Mouse (Mus musculus) midbrain, embryonic 15.5 days (tissue): ENCODE data around the gene Tmem150a. TPM values are rescaled to one million over a fixed set of nuclear protein-coding genes. Genes with fewer than 3 reads are reported as not detected.

Experiments used
- ATAC-seq: fragments of 200-750 bp; cut with Nextera tagmentation; replicated peaks from 2 replicates; pipeline ENCODE4 v1.8.0; 2017; ENCODE audit warnings: moderate TSS enrichment
- H3K27ac ChIP-seq: fragments of 300-500 bp; sonication (generic); 2 replicates; pipeline ENCODE4 v1.5.1; 2015; ENCODE audit warnings: mild to moderate bottlenecking, inconsistent platforms
- H3K27me3 ChIP-seq: fragments of 300-500 bp; sonication (generic); replicated peaks from 2 replicates; pipeline ENCODE4 v1.6.1; 2015; ENCODE audit warnings: inconsistent platforms
- H3K36me3 ChIP-seq: fragments of 300-500 bp; sonication (generic); replicated peaks from 2 replicates; pipeline ENCODE4 v1.6.1; 2015; ENCODE audit warnings: inconsistent platforms
- H3K4me1 ChIP-seq: fragments of 300-500 bp; sonication (generic); 2 replicates; pipeline ENCODE4 v1.6.1; 2015; ENCODE audit warnings: inconsistent platforms
- H3K4me2 ChIP-seq: fragments of 300-500 bp; sonication (generic); 2 replicates; pipeline ENCODE4 v1.6.1; 2015; ENCODE audit warnings: inconsistent platforms, mild to moderate bottlenecking, moderate library complexity
- H3K4me3 ChIP-seq: fragments of 300-500 bp; sonication (generic); 2 replicates; pipeline ENCODE4 v1.5.1; 2015; ENCODE audit warnings: mild to moderate bottlenecking, inconsistent platforms
- H3K9ac ChIP-seq: fragments of 300-500 bp; sonication (generic); 2 replicates; pipeline ENCODE4 v1.6.1; 2015; ENCODE audit warnings: mild to moderate bottlenecking, inconsistent platforms
- H3K9me3 ChIP-seq: fragments of 300-500 bp; sonication (generic); 2 replicates; pipeline ENCODE4 v1.6.1; 2016; ENCODE audit warnings: inconsistent platforms
- WGBS: fragments of 180-500 bp; shearing (Covaris S2); methylation state at CpG from one replicate; pipeline ENCODE4 v1.1.7; 2015; ENCODE audit warnings: mixed read lengths; 5-methylcytosine and 5-hydroxymethylcytosine counted together
- polyA plus RNA-seq: library from polyadenylated mRNA; unstranded; fragments of >200 nt; fragmentation: Nextera tagmentation; extraction: Ambion mirVana; gene quantifications from 2 replicates; pipeline ENCODE4 v1.2.1, GENCODE M21; 2015

Gene Tmem150a
- polyA plus RNA-seq, 1 experiment from 2014 or later, result 18.5 TPM

DNA sequence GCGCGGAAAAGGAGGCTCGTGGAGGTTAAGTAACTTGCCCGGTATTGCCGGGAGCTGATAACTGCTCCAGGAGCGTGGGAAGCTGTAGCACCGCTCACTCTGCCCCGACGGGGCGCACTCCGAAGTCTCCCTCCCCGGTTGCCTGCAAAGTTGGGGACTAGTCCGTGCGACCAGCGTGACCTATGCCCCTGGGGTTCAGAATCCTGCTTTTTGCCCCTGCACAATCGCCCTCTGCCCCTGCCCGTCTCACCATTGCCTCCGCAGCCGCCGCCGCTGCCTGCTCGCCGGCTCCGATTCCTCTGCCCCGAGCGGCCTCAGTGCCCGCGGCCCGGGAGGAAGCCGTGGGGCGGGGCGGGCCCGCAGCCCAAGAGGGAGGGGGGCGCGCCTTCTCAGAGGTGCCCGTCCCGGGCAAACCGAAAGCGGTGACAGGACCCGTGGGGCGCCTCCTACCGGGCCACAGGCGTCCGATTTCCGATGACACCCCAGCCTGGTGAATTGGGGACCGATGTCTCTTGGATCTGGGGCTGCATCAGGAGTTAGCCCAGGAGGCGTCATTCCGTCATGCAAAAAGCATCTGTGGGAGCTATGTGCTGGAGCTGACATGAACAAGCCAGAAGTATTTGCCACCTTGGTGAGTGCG lies 25.0 kb downstream of the Tmem150a start, which contains the start of gene Vamp5:
Gene Vamp5 (minus strand): TSS at position 338 of the 640 bp plus-strand sequence.
- H3K4me1 ChIP-seq, result peaks cover 6% of the 10 kb centered on the region
- H3K4me2 ChIP-seq, result peak within 1 kb of the TSS; percentile 56
- no peaks in the 10 kb centered on the region for H3K36me3 ChIP-seq
- peak within 1 kb of the TSS; percentile 38 for H3K9ac ChIP-seq
- ATAC-seq, result 0 out of 2 replicates have a peak, but pooled peaks have one; percentile 9
- H3K4me3 ChIP-seq, result peak within 1 kb of the TSS; percentile 39
- H3K27ac ChIP-seq, result no peak within 1 kb of the TSS
- H3K27me3 ChIP-seq, result peaks cover 26% of the 10 kb centered on the region
- 2% methylated on average over 49 of the region's 49 CpGs for WGBS
- H3K9me3 ChIP-seq, result no peaks in the 10 kb centered on the region

GRCm38 (mm10) chr6:72382494-72382893 lies 27.2 kb downstream of the Tmem150a start:
- H3K4me1 ChIP-seq, result peaks cover 6% of the 10 kb centered on the region
- H3K27ac ChIP-seq, result no peak overlapping the region
- ATAC-seq, result no peak
- no peak overlapping the region for H3K4me3 ChIP-seq
- peaks cover 26% of the 10 kb centered on the region for H3K27me3 ChIP-seq
- H3K9me3 ChIP-seq, result no peaks in the 10 kb centered on the region
- whole genome bisulfite sequencing, result 84% methylated on average over 6 of the region's 6 CpGs
- H3K9ac ChIP-seq, result no peak overlapping the region
- no peak overlapping the region for H3K4me2 ChIP-seq
- H3K36me3 ChIP-seq, result no peaks in the 10 kb centered on the region

GRCm38 (mm10) chr6:72383142-72383820 lies 28.0 kb downstream of the Tmem150a start:
- no peak overlapping the region for H3K9ac ChIP-seq
- 86% methylated on average over 6 of the region's 6 CpGs for WGBS
- H3K27ac ChIP-seq, result no peak overlapping the region
- H3K27me3 ChIP-seq, result peaks cover 25% of the 10 kb centered on the region
- no peak for ATAC-seq
- no peak overlapping the region for H3K4me3 ChIP-seq
- no peaks in the 10 kb centered on the region for H3K9me3 ChIP-seq
- no peak overlapping the region for H3K4me2 ChIP-seq
- H3K36me3 ChIP-seq, result no peaks in the 10 kb centered on the region
- H3K4me1 ChIP-seq, result peaks cover 6% of the 10 kb centered on the region

DNA sequence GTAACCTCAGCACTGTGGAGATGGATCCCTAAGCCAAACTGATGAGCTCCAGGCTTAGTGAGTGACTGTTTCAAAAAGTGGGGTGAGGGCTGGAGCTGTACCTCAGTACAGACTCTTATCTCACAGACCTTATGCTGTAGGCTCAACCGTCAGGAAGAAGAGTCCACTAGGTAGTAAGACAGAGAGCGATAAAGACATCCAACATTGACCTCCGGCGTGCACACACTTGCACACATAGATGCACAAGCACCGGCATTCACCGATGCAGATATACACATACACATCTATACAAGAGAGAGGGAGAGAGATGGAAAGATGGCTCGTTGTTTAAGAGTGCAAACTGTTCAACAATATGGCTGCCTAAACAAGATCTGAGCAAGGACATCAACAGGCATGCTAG lies 28.7 kb downstream of the Tmem150a start:
- WGBS, result 96% methylated on average over 7 of the region's 7 CpGs
- no peak overlapping the region for H3K4me2 ChIP-seq
- H3K4me1 ChIP-seq, result peaks cover 6% of the 10 kb centered on the region
- no peak for ATAC-seq
- H3K27ac ChIP-seq, result no peak overlapping the region
- H3K9ac ChIP-seq, result no peak overlapping the region
- H3K27me3 ChIP-seq, result peaks cover 23% of the 10 kb centered on the region
- no peaks in the 10 kb centered on the region for H3K9me3 ChIP-seq
- H3K4me3 ChIP-seq, result no peak overlapping the region
- no peaks in the 10 kb centered on the region for H3K36me3 ChIP-seq

DNA sequence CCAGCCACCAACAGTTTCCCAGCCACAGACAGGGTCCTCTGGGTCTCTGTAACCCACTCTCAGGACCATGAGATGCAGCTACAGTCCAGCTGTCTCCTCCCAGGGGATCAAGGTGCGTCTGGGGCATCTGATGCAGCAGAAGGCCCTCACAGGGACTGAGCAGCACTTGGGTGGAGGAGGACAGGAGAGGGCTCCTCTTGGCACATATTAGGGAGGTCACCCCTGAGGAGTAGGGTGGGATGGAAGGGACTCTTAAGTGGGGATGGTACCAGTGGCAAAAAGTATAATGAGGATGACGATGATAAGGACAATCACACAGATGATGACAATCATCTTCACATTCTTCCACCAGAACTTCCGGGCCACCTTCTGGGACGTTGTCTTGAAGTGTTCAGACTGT lies 30.0 kb downstream of the Tmem150a start:
- Histone ChIP-seq H3K36me3 (no peaks in the 10 kb centered on the region), H3K27ac (no peak overlapping the region), H3K4me2 (no peak overlapping the region), H3K4me3 (no peak overlapping the region), H3K9ac (no peak overlapping the region), H3K9me3 (no peaks in the 10 kb centered on the region), H3K4me1 (peaks cover 8% of the 10 kb centered on the region), H3K27me3 (peaks cover 14% of the 10 kb centered on the region; the same call in 1 of the 2 replicates)
- WGBS, result 93% methylated on average over 4 of the region's 4 CpGs
- ATAC-seq, result no peak

- no peaks in the 10 kb centered on the region for H3K9me3 ChIP-seq
- H3K27me3 ChIP-seq, result peaks cover 15% of the 10 kb centered on the region
- H3K4me3 ChIP-seq, result no peak overlapping the region
- H3K9ac ChIP-seq, result no peak overlapping the region
- 95% methylated on average over 2 of the region's 2 CpGs for WGBS
- ATAC-seq, result no peak
- H3K27ac ChIP-seq, result no peak overlapping the region
- peaks cover 10% of the 10 kb centered on the region for H3K4me1 ChIP-seq
- no peaks in the 10 kb centered on the region for H3K36me3 ChIP-seq
- H3K4me2 ChIP-seq, result no peak overlapping the region
These were observed 31.3 kb downstream of the Tmem150a start for GRCm38 (mm10) chr6:72386561-72386960.

DNA sequence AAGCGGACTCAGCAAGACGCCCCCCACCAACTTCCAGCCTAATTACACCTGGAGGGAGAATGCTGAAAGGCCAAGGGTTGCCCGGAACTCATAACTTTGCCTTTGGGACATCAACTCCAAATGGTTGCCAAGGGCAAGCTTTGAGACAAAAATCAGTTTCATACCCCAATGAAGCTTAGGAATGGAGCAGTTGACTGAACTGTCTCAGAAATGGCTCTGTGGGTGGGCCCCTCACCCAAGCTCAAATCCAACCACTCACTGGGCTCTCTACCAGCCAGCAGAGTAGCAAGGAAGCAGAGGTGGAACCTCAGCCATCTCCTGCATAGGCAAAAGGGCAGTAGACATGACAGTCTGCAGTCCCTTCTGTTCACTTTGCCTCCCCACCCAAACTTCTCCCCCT lies 32.6 kb downstream of the Tmem150a start:
- Histone ChIP-seq H3K4me1 (peaks cover 10% of the 10 kb centered on the region), H3K4me3 (no peak overlapping the region), H3K9ac (no peak overlapping the region), H3K27ac (no peak overlapping the region), H3K36me3 (no peaks in the 10 kb centered on the region), H3K27me3 (peaks cover 15% of the 10 kb centered on the region), H3K9me3 (no peaks in the 10 kb centered on the region), H3K4me2 (no peak overlapping the region)
- 72% methylated on average over 3 of the region's 3 CpGs for WGBS
- ATAC-seq, result no peak

DNA sequence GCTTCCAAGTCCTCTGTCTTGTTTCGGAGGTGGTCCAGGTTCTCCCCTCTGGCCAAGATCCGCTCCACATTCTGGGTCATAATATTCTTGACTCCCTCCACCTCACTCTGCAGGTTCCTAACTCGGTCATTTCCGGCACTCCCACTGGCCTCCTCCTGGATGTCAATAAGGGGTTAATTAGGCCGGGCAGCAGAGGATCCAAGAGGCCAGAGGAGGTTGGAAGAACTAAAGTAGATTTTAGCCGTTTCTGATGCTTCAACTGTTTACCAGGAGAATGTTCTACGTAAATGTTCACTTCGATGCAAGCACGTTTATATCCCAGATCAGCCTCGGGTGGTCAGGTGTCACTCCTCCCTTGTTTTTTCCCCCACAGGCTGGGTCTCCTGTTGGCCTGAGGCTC lies 33.0 kb downstream of the Tmem150a start:
- no peak for ATAC-seq
- H3K4me1 ChIP-seq, result peaks cover 10% of the 10 kb centered on the region
- peaks cover 15% of the 10 kb centered on the region for H3K27me3 ChIP-seq
- no peak overlapping the region for H3K4me3 ChIP-seq
- H3K4me2 ChIP-seq, result no peak overlapping the region
- H3K36me3 ChIP-seq, result no peaks in the 10 kb centered on the region
- 75% methylated on average over 10 of the region's 10 CpGs for WGBS
- H3K9me3 ChIP-seq, result no peaks in the 10 kb centered on the region
- H3K9ac ChIP-seq, result no peak overlapping the region
- H3K27ac ChIP-seq, result no peak overlapping the region

- Histone ChIP-seq H3K36me3 (no peaks in the 10 kb centered on the region), H3K4me3 (no peak overlapping the region), H3K9ac (no peak overlapping the region), H3K4me1 (peaks cover 10% of the 10 kb centered on the region), H3K27me3 (peaks cover 15% of the 10 kb centered on the region), H3K9me3 (no peaks in the 10 kb centered on the region), H3K27ac (no peak overlapping the region), H3K4me2 (no peak overlapping the region)
- no peak for ATAC-seq
- WGBS, result 93% methylated on average over 6 of the region's 6 CpGs
These were observed 33.6 kb downstream of the Tmem150a start for GRCm38 (mm10) chr6:72388791-72389329.

GRCm38 (mm10) chr6:72389471-72389940 lies 34.3 kb downstream of the Tmem150a start:
- H3K9me3 ChIP-seq, result no peaks in the 10 kb centered on the region
- no peak overlapping the region for H3K27ac ChIP-seq
- 33% methylated on average over 13 of the region's 13 CpGs for WGBS
- H3K9ac ChIP-seq, result peak overlapping the region; percentile 22; the same call in 1 of the 2 replicates
- no peaks in the 10 kb centered on the region for H3K36me3 ChIP-seq
- 0 out of 2 replicates have a peak, but pooled peaks have one; percentile 6 for ATAC-seq
- peak overlapping the region; percentile 27 for H3K4me3 ChIP-seq
- peaks cover 15% of the 10 kb centered on the region for H3K27me3 ChIP-seq
- H3K4me2 ChIP-seq, result peak overlapping the region; percentile 52
- peaks cover 10% of the 10 kb centered on the region for H3K4me1 ChIP-seq

DNA sequence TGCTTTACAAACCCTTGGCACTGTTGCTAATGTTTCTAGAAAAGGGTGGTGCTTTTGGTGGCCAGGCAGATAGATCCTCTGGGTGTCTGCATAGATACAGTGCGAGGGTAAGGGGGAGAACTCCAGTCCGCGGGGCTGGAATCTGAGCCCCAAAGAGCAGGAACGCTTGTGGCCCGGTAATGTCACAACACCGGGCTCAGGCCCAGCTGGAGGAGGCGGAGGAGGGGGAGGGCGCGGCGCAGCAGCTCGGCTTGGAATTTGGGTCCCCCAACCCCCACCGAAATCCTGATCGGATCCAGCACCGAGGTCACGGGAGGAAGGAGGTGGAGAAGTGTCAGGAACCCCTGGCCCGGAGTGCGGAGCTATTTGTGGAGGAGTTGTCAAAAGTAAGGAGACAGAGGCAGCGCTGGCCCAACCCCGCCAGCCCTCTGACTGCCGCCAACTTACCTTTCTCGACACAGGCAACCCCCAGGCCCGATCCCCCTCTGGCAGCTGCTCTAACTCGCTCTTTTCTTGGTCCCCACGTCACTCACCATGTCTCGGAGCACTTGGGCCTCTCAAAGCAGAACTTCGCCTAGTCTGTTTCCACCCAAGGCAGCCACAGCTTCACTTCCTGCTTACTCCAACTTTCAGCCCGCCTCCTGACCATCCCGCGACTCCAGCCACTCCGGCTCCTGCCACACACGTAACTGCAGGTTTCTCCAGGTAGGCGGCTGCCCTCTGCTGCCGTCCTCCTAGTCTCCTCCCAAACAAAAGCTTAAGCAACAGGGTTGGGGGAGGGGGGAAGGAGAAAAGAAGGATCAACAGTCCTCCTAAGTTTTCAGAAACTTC lies 34.9 kb downstream of the Tmem150a start, which contains the start of gene Vamp8:
Gene Vamp8 (minus strand): TSS at position 763 of the 831 bp plus-strand sequence.
- peaks cover 15% of the 10 kb centered on the region for H3K27me3 ChIP-seq
- H3K4me1 ChIP-seq, result peaks cover 10% of the 10 kb centered on the region
- H3K27ac ChIP-seq, result no peak within 1 kb of the TSS
- peak; percentile 48; the same call in 1 of the 2 replicates for ATAC-seq
- peak within 1 kb of the TSS; percentile 52 for H3K4me2 ChIP-seq
- H3K9me3 ChIP-seq, result no peaks in the 10 kb centered on the region
- H3K36me3 ChIP-seq, result no peaks in the 10 kb centered on the region
- peak within 1 kb of the TSS; percentile 27 for H3K4me3 ChIP-seq
- peak within 1 kb of the TSS; percentile 22; the same call in 1 of the 2 replicates for H3K9ac ChIP-seq
- WGBS, result 3% methylated on average over 33 of the region's 33 CpGs
